Mouse (Mus musculus) ES-E14 (cell line): ENCODE measurements around the gene Slc35b2.

Experiments used
- CHD2 ChIP-seq: IDR thresholded peaks from 2 replicates; pipeline ENCODE4 v1.6.1; 2014; ENCODE audit warnings: mild to moderate bottlenecking, low read depth, low read length, inconsistent platforms
- HCFC1 ChIP-seq: IDR thresholded peaks from 2 replicates; pipeline ENCODE4 v1.6.1; 2012; ENCODE audit warnings: low read length, inconsistent platforms, borderline replicate concordance; ENCODE audit not compliant: insufficient read depth
- MAFK ChIP-seq: IDR thresholded peaks from 2 replicates; pipeline ENCODE4 v1.6.1; 2014; ENCODE audit warnings: mild to moderate bottlenecking, low read depth, low read length, inconsistent platforms; ENCODE audit not compliant: insufficient read depth
- ZC3H11A ChIP-seq: IDR thresholded peaks from 2 replicates; pipeline ENCODE4 v1.6.1; 2012; ENCODE audit warnings: low read depth, mild to moderate bottlenecking, inconsistent platforms, low read length, borderline replicate concordance
- ZNF384 ChIP-seq: IDR thresholded peaks from 2 replicates; pipeline ENCODE4 v1.6.1; 2012; ENCODE audit warnings: low read depth, low read length, inconsistent platforms

DNA sequence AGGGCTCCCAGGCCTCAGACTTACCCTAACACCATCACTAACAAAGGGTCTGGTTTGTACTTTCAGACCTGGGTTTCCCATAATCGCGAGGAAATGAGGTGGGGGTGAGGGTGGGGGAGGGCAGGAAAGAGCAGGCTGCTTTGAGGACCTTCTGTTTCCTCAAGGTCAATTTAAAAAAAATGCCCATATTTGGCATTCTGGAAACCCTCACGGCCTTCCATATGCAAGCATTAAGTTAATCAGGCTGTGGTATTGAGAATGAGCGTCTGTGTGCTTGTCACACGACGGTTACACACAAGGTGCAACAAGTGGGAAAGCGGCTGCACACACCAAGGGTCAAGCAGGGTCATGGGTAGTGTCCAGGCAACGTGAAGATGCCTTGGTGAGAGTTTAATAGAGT lies 48.3 kb downstream of the Slc35b2 start:
- TF ChIP-seq CHD2, result 0 out of 2 replicates have a peak, but pooled peaks have one; percentile 14
- TF ChIP-seq ZC3H11A, result no peak
- no peak for TF ChIP-seq MAFK
- TF ChIP-seq HCFC1, result no peak
- no peak for TF ChIP-seq ZNF384
